Comparison of ENCODE assay signal across 16 mouse cellular contexts in the genomic region with DNA sequence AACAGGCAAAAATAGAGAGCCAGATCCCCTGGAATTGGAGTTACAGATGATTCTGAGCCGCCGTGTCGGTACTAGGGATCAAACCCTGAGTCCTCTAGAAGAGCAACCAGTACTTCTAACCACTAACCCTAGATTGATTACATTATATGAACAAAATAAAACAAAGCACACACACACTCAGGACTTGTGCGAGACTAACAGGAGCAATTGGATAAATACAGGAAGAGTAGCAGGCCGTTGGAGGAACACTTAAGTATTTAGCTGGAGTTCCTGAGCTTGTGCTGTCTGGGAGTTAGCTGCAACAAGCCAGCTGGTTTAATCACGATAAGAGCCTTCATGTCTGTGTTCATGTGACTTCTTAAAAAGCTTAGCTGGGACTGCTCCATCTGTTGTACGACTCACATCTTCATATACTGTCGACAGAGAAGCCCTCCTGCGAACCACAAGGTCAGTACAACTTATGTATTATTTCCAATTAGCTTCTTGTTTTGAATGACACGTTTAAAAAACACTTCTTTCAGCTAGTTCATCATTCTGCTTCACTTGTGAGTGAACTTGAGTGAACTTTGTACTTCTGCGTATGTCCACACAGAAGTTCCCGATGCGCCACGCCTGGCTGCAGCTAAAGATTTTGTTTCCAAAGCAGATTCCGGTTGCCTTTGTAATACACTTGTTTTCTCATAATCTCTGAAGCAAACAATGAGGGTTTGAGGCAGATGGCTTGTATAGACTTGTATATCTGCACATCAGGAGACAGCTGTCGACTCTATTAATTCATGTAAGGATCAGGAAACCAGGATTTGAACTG. TPM values are rescaled to one million over a fixed set of nuclear protein-coding genes. Genes with fewer than 3 reads are reported as not detected.
DNase-seq lines count a peak whose midpoint lies in the region; ATAC-seq and TF ChIP-seq lines count a peak whose summit lies in the region.
"Had no signal": no experiment of that assay in that cellular context is flagged by ENCODE, and none has a peak within 500 bp of the region (broad histone marks: within the 10 kb centered on the region; RNA-seq: fewer than 3 reads in every experiment).

Gene Ubap1l, plus strand, starts transcription at position 401 of the 808 bp plus-strand sequence.

- H3K4me3 ChIP-seq in intestine, postnatal 0 days (ENCODE audit: low read depth, low read length), result no peak within 1 kb of the TSS
- no peak within 1 kb of the TSS for H3K4me3 ChIP-seq in intestine, embryonic 15.5 days (replicated peaks)
- H3K4me3 ChIP-seq in lung, embryonic 16.5 days (ENCODE audit: low read length), result no peak within 1 kb of the TSS
- H3K4me3 ChIP-seq: embryonic facial prominence, embryonic 10.5 days; erythroblast, embryonic 14.5 days; hindbrain, embryonic 10.5 days; limb, embryonic 15.5 days; midbrain, embryonic 15.5 days had no signal

- H3K4me1 ChIP-seq in intestine, postnatal 0 days (replicated peaks; ENCODE audit: control insufficient read depth, insufficient read depth, low read length), result no peaks in the 10 kb centered on the region
- H3K4me1 ChIP-seq in intestine, embryonic 15.5 days (replicated peaks), result no peaks in the 10 kb centered on the region
- no peaks in the 10 kb centered on the region for H3K4me1 ChIP-seq in lung, embryonic 16.5 days (replicated peaks; ENCODE audit: control insufficient read depth, insufficient read depth, low read length)
- H3K4me1 ChIP-seq: hindbrain, embryonic 10.5 days; limb, embryonic 15.5 days; midbrain, embryonic 15.5 days had no signal

- no peak for DNase-seq in lung, postnatal 4 days
- DNase-seq in kidney, postnatal 14 days, result peak; percentile 43
- DNase-seq in telencephalon, adult 2 months (ENCODE audit: low read depth, low spot score), result peak; percentile 8
- DNase-seq in Muller cell, postnatal 12 days (ENCODE audit: inconsistent ontology term), result no peak
- DNase-seq: adrenal gland, postnatal 25 days; cerebellum, postnatal 25 days had no signal

- 57% methylated on average over 16 of the region's 16 CpGs for WGBS in intestine, postnatal 0 days
- 70% methylated on average over 16 of the region's 16 CpGs for WGBS in intestine, embryonic 15.5 days
- 70% methylated on average over 16 of the region's 16 CpGs for WGBS in lung, embryonic 16.5 days

- peaks cover 45% of the 10 kb centered on the region for H3K36me3 ChIP-seq in intestine, postnatal 0 days (ENCODE audit: control insufficient read depth, insufficient read depth)
- H3K36me3 ChIP-seq in intestine, embryonic 15.5 days, result peaks cover 21% of the 10 kb centered on the region
- peaks cover 35% of the 10 kb centered on the region for H3K36me3 ChIP-seq in lung, embryonic 16.5 days (ENCODE audit: control insufficient read depth, insufficient read depth, low read length)

- H3K9ac ChIP-seq in intestine, postnatal 0 days (ENCODE audit: low read depth, low read length), result no peak within 1 kb of the TSS
- H3K9ac ChIP-seq in intestine, embryonic 15.5 days, result no peak within 1 kb of the TSS
- H3K9ac ChIP-seq in lung, embryonic 16.5 days (ENCODE audit: low read length), result no peak within 1 kb of the TSS
- H3K9ac ChIP-seq: limb, embryonic 15.5 days; midbrain, embryonic 15.5 days had no signal

- peak; percentile 28; the same call in 1 of the 2 replicates for ATAC-seq in intestine, postnatal 0 days
- no peak for ATAC-seq in intestine, embryonic 15.5 days
- peak; percentile 38; the same call in 1 of the 2 replicates for ATAC-seq in lung, embryonic 16.5 days (ENCODE audit: low read depth)
- ATAC-seq: forebrain, embryonic 16.5 days; midbrain, embryonic 15.5 days had no signal

- peak within 1 kb of the TSS; percentile 15; the same call in 1 of the 2 replicates for H3K27ac ChIP-seq in intestine, postnatal 0 days (ENCODE audit: low read depth, low read length)
- no peak within 1 kb of the TSS for H3K27ac ChIP-seq in intestine, embryonic 15.5 days
- H3K27ac ChIP-seq in lung, embryonic 16.5 days (ENCODE audit: low read length), result peak within 1 kb of the TSS; percentile 40
- H3K27ac ChIP-seq: embryonic facial prominence, embryonic 10.5 days; hindbrain, embryonic 10.5 days; limb, embryonic 15.5 days; midbrain, embryonic 15.5 days had no signal

- H3K4me2 ChIP-seq in intestine, postnatal 0 days (replicated peaks; ENCODE audit: low read depth), result no peak within 1 kb of the TSS
- H3K4me2 ChIP-seq in intestine, embryonic 15.5 days (replicated peaks), result no peak within 1 kb of the TSS
- H3K4me2 ChIP-seq in lung, embryonic 16.5 days (ENCODE audit: low read depth, low read length), result no peak within 1 kb of the TSS
- H3K4me2 ChIP-seq: heart, embryonic 11.5 days; limb, embryonic 15.5 days; midbrain, embryonic 15.5 days had no signal

- H3K27me3 ChIP-seq in intestine, postnatal 0 days (replicated peaks; ENCODE audit: control insufficient read depth, insufficient read depth, low read length), result no peaks in the 10 kb centered on the region
- H3K27me3 ChIP-seq in intestine, embryonic 15.5 days (replicated peaks), result no peaks in the 10 kb centered on the region
- no peaks in the 10 kb centered on the region for H3K27me3 ChIP-seq in lung, embryonic 16.5 days (ENCODE audit: control insufficient read depth, insufficient read depth, low read depth, low read length)
- H3K27me3 ChIP-seq: limb, embryonic 15.5 days; midbrain, embryonic 15.5 days had no signal

- TF ChIP-seq CTCF in intestine, postnatal 0 days (IDR thresholded peaks at IDR 0.05; ENCODE audit: low read depth), result no peak

- H3K9me3 ChIP-seq in intestine, postnatal 0 days (ENCODE audit: control insufficient read depth), result no peaks in the 10 kb centered on the region
- no peaks in the 10 kb centered on the region for H3K9me3 ChIP-seq in intestine, embryonic 15.5 days
- H3K9me3 ChIP-seq in lung, embryonic 16.5 days (ENCODE audit: control insufficient read depth, low read length), result no peaks in the 10 kb centered on the region
- H3K9me3 ChIP-seq: embryonic facial prominence, embryonic 10.5 days; hindbrain, embryonic 10.5 days; limb, embryonic 15.5 days; midbrain, embryonic 15.5 days had no signal

RNA-seq across cellular contexts. Expression of gene Ubap1l, which starts in this region (rescaled TPM):
- 0.14 and 0.21 TPM in 2 replicates for polyA plus RNA-seq in intestine, postnatal 0 days (2015; fragmentation: Nextera tagmentation; extraction: Ambion mirVana)
- polyA plus RNA-seq in intestine, embryonic 15.5 days (2015; fragmentation: Nextera tagmentation; extraction: Ambion mirVana), result 0.21 and 0.40 TPM in 2 replicates
- 0.35 TPM in 1 of 2 replicates, not detected in the other for polyA plus RNA-seq in lung, embryonic 16.5 days (2015; fragmentation: Nextera tagmentation; extraction: Ambion mirVana)

Comparison
In these comparisons a context has a peak if more than half of its experiments do, and no peak if none do; other contexts are left out.
1. Peak in ATAC-seq and H3K27ac ChIP-seq in intestine, postnatal 0 days; RNA of the gene not detected or under 1 TPM.
2. Peak in ATAC-seq and H3K27ac ChIP-seq in lung, embryonic 16.5 days; RNA of the gene not detected or under 1 TPM.
3. DNase-seq: peak in kidney, postnatal 14 days (single experiment) and telencephalon, adult 2 months (single experiment); none in lung, postnatal 4 days (0 of 2) and Muller cell, postnatal 12 days (single experiment).